Mouse (Mus musculus): Measurements from ENCODE around the gene Psmb8.

GRCm38 (mm10) chr17:34179913-34180859 is 17.3 kb upstream of the Psmb8 start:
- TF ChIP-seq CTCF (IDR thresholded peaks at IDR 0.05; ENCODE audit: low read depth), result no peak
- no peak for TF ChIP-seq EP300 (IDR thresholded peaks at IDR 0.05; ENCODE audit: low read depth)

Measured in liver, embryonic 14.5 days (tissue).